16 mouse cellular contexts compared by ENCODE assay signal in the genomic region with DNA sequence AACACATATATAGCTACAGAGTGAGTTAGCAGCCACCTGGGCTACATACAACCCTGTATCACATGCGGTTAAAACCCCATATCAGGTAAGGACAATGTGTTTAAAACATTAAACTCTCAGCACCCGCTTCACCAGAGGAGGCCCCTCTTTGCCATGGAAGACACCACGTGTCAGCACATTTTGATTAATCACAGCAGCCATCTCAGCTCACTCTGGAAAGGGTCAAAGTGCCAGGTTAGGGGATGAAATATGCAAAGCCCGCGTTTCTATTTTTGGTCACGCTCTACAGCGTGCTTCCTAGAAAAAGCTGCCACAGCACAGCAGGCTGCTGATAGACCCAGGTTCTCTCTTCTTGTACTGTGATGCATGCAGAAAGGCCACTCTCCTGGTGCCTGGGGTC.
DNase-seq lines count a peak whose midpoint lies in the region; ATAC-seq and TF ChIP-seq lines count a peak whose summit lies in the region.
"Had no signal": no experiment of that assay in that cellular context is flagged by ENCODE, and none has a peak within 500 bp of the region (broad histone marks: within the 10 kb centered on the region; RNA-seq: fewer than 3 reads in every experiment).

No protein-coding gene starts in this region.

- no peaks in the 10 kb centered on the region for H3K27me3 ChIP-seq in kidney, embryonic 15.5 days
- H3K27me3 ChIP-seq: liver, embryonic 15.5 days; neural tube, embryonic 15.5 days had no signal

- DNase-seq in gastrocnemius, adult 2 months, result peak; percentile 54
- no peak for DNase-seq in gastrocnemius, postnatal 4 days (ENCODE audit: low spot score in 2 of 2)
- DNase-seq in kidney, adult 18-20 months, result peak; percentile 53
- peak; percentile 59 to 61 for DNase-seq in kidney, adult 8-10 months
- peak; percentile 37 for DNase-seq in thymus, postnatal 14 days
- no peak for DNase-seq in spleen, postnatal 14 days (ENCODE audit: low spot score in 2 of 2)
- DNase-seq in lung, adult 18-20 months, result no peak
- DNase-seq: adrenal gland, postnatal 36 days; gastrocnemius, postnatal 10 days; left cerebral cortex, postnatal 4 days had no signal

- H3K9me3 ChIP-seq in kidney, embryonic 15.5 days (replicated peaks), result no peaks in the 10 kb centered on the region
- H3K9me3 ChIP-seq: G1E; liver, embryonic 15.5 days; neural tube, embryonic 15.5 days had no signal

- H3K27ac ChIP-seq in gastrocnemius, adult 2 months, result peak overlapping the region; percentile 91
- H3K27ac ChIP-seq in kidney, embryonic 15.5 days, result no peak overlapping the region
- H3K27ac ChIP-seq: liver, embryonic 15.5 days; macrophage; neural tube, embryonic 15.5 days had no signal

- no peak for TF ChIP-seq CTCF in gastrocnemius, adult 2 months (IDR thresholded peaks at IDR 0.05)

- H3K4me1 ChIP-seq in kidney, embryonic 15.5 days, result peaks cover 24% of the 10 kb centered on the region
- H3K4me1 ChIP-seq: liver, embryonic 15.5 days had no signal

- intact Hi-C loops in gastrocnemius, adult 2 months (cut with DNase I), result no loop called here

- H3K36me3 ChIP-seq in kidney, embryonic 15.5 days, result no peaks in the 10 kb centered on the region
- H3K36me3 ChIP-seq: G1E; liver, embryonic 15.5 days; neural tube, embryonic 15.5 days had no signal

- no peak overlapping the region for H3K4me2 ChIP-seq in kidney, embryonic 15.5 days
- H3K4me2 ChIP-seq: liver, embryonic 15.5 days; neural tube, embryonic 15.5 days had no signal

- H3K9ac ChIP-seq in kidney, embryonic 15.5 days, result no peak overlapping the region
- H3K9ac ChIP-seq: liver, embryonic 15.5 days; neural tube, embryonic 15.5 days had no signal

- 58% methylated on average over 7 of the region's 7 CpGs for WGBS in kidney, embryonic 15.5 days

- ATAC-seq in kidney, embryonic 15.5 days (replicated peaks; ENCODE audit: low FRiP score), result no peak
- ATAC-seq: hindbrain, embryonic 16.5 days had no signal

- no peak overlapping the region for H3K4me3 ChIP-seq in gastrocnemius, adult 2 months
- H3K4me3 ChIP-seq in kidney, embryonic 15.5 days (replicated peaks), result no peak overlapping the region
- H3K4me3 ChIP-seq: liver, embryonic 15.5 days; neural tube, embryonic 15.5 days had no signal

Comparison
In these comparisons a context has a peak if more than half of its experiments do, and no peak if none do; other contexts are left out.
1. DNase-seq: peak in gastrocnemius, adult 2 months (single experiment), kidney, adult 18-20 months (single experiment), kidney, adult 8-10 months (2 of 2) and thymus, postnatal 14 days (single experiment); none in gastrocnemius, postnatal 4 days (0 of 2), spleen, postnatal 14 days (0 of 2) and lung, adult 18-20 months (0 of 2).